Mouse (Mus musculus) ES-CJ7 (cell line): ENCODE measurements at regions not wholly inside any gene's neighbourhood (a gene's known extent, or its start where the extent isn't known, plus 50 kb on each side); places are given as distances from the start of the nearest gene placed in this dataset.

Experiments used
- DNase-seq: peaks from one replicate; pipeline ENCODE4 v3.0.0; 2011; ENCODE audit warnings: low read depth, low spot score

DNA sequence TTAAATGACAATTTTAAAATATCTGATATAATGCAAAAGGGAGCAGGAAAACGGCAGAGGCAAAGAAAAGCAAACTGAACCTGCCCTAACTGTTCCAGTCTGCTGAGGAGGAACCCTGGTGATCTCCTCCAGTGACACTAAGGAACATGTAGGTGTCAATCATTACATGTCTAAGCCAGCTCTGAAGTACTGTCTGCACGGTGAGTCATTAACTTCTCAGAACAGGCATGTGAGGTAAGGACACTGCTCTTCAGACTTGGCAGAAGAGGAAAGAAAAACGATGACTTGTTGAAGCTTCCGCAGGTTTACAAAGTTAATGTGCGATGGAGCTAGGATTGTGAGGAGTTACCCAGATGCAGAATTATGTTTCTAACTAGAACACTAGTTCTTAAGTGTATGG lies 199.1 kb downstream of the Nuf2 start:
- no peak for DNase-seq

DNA sequence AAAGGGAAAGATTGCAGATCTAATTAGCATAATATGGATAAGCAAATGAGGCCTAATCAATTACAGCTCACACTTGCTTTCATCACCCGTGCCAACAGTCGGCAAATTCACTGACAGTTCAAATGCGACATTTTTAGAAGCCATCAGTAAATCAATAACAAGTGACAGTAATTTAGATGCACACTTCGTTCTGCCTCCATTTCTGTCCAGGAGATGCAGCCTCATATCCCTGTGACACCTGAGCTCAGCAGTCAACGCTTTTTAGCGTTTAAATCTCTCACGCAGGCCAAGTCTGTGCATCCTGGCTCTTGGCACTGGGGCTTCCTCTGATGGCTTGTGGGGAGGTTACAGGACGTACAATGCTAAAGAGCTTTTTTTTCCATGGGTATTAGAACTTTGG lies 218.0 kb downstream of the Nuf2 start:
- DNase-seq = no peak

DNA sequence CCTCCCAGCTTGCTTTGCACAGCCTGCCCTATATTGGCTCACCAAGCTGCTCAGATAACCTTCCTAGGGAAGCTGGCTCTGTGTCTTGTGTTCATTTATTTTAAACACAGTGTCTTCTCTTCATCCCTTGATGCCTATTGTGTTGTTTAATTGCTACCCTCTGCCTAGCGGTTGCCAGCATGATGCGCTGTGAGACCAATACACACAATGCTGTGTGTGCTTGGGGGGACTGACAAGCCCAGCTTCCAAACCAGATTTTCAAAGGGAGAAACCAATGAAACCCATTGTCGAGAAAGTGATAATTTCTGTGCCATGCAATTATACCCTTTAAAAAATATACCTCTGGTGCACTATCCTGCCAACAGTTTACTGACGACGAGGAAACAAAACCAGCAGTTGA lies 247.8 kb downstream of the Nuf2 start:
- DNase-seq = no peak

DNA sequence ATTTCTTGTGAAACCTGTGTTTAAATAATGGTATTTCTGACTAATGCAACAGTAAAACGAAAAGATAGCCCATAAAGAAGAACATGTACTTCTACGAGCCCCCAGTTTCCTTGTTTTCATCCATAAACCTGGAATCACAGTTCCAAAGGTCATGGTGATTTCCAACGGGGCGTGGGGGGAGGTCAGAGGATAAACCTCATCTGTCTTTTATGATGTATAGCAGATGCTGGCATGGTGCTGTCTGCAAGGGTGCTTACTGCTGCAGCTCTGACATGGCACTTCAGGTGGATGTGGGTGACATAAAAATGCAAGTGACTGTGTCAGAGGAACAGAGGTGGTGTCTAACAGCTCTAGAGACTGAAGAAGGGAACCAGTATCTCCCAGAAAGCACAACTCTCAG lies 260.5 kb downstream of the Nuf2 start:
- DNase-seq = no peak

DNA sequence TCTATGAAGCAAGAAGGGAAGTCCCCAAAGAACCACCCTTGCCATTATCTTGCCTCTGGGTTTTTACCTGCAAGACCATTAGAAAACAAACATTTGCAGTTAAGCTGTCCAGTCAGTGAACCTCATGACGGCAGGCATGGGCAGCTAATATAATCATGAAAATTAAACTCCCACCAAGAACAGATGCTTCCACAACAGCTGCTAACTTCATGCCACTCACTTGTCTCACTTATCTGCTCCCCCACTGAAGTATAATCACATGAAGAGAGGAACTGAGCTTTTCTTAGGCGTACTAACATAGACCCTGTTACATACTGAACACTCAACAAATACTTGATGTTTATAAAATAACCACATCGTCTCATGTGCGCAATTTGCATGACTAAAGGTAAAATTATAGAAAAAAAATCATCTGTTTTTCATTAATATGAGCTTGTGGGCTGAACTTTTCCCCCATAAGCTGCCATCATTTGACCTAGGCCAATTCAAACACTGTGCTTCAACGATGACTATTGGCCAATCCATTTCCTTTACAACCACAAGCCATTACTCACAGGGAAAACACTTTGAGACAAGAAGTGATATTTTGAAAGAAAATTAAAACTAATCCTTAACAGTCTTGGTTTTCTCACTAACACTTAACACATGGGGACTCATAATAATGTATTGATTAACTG lies 267.1 kb downstream of the Nuf2 start:
- no peak for DNase-seq

DNA sequence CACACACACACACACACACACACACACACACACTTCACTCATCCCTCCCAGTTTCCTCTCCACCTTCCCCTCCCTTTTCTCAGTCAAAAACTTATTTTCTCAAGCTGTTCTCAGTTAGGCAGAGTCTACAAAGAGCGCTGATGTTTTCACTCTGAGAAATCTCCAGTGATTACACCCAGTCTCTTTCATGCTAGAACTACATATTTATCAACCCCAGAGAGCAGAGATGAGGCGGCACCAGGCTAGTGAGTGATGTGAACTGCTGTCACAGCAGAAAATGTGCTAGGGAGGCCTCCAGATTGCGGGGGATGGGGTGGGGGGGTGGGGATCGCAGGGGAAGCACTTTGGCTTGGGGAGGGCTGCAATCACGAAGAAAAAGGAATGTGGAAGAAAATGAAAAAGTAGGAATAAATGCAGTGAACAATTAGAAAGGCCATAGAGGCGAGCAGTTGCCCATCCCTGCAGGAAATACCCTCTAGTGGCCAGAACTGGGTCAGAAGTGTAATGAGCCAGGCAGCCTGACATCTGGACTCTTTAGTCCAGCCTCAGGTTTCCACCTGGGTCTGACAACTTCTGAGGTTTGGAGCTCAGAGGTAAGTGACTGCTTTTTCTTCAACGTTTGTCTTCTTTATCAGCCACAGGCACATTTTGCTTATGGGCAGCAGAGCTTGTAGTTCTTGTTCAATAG lies 276.9 kb downstream of the Nuf2 start:
- DNase-seq = no peak

DNA sequence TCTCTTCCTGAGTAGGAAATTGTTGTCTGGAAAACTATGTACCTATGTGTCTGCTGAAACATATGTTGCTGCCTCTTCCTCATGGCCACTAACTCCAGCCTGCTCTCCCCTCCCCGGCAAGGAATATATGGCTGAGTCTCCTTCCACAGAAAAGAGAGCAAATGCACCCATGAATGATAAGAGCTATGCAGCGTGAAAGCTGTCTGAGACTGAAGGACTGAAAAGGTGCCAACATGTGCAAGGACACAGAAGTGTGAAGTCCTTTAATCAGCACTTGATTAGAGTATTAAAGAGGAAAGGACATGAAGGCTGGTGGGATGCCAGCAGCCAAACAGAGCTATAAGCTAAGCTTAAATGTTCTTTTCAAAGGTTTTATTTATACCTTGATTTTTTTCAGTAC lies 279.1 kb downstream of the Nuf2 start:
- DNase-seq = no peak

DNA sequence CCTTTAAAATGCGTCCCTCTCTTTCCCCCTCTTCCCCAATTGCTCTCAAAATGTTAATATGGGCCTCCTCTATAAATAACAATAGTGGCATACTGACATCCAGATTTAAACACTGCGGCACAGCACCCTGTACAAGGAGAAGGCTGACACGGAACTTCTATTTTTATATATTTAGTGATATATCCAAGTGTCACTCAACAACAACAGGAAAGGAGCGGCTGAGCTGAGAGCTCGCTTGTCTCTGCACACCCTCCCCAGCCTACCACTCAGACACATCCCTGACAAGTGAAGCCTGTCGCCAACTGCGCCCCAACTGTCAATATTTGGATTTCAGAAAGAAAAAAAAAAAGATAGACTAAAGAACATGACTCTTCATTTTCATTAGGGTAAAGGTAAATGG lies 282.2 kb downstream of the Nuf2 start:
- DNase-seq = no peak

DNA sequence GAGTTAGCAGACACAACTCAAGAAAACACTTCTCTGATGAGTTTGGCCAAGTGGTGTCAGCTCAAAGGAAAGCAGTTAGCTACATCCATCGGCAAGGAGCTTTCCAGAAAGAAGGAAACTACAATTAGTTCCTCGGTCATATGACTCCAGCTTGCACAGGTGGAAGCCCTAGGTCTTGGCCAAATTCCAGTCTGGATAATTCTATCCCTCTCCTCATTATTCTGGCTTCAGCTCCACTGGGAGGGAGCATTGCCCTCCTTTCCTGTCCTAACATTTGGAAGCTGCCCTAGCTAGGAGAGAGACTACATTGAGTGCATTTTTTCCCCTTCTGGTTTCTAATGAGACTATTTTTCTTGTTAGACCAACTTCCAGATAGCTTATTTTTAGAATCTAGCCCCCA lies 290.9 kb downstream of the Nuf2 start:
- DNase-seq = no peak

DNA sequence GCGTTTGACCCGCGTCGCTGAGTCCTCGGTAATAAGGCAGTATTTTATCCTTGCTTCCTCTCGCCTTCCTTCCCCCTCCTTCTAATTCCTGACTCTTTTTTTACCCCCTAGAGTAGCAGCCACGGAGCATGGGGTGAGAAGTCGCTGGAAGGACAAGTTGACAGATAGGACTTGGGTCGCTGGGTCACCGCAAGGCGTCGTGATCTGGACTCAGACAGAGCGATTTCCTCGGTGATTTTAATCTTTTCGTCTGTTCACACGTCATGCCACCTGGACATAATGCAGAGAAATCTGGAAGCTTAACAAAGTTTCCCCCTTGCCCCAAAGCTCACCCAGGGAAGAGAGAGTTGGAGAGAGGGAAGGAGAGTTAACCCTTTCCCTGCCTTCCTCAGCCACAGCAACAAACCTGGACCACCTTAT lies 292.6 kb downstream of the Nuf2 start:
- DNase-seq = no peak

DNA sequence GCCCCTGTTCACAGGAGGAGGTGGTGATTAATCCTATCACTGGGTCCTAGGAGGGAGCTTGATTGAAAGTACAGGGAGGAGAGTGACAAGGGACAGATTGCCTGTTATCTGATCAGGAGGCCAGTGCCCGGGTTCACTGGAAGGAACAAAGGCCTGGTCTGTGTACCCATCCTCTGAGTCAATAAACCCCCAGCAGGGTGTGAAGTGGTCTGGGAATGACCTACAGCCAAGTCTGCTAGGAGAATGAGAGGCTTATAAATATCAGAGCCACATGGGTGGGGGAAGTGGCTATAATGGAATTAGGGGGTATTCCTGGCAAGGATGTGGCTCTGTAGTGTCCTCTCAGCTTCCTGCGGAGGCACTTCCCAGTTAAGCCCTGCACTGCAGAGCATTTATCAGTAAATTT lies 296.0 kb downstream of the Nuf2 start:
- peak; percentile 28 for DNase-seq

DNA sequence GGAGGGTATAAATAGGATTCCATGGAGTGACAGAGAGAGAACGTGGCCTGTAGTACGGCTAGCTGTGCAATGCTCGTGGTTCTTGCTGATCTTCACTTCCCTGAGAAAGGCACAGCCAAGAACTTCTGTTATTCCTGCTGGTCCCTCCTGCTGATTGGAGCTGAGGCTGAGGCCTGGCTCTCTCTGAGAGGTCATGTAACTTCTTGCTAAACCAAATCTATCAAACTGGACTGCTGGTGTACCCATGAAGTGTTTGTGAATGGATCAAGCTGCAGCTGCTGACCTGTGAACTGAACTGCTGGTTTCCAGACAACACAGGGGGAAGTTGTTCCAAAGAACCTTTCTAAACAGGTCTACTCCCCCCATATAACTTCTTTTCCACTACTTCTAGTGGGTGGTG lies 297.9 kb downstream of the Nuf2 start:
- no peak for DNase-seq

DNA sequence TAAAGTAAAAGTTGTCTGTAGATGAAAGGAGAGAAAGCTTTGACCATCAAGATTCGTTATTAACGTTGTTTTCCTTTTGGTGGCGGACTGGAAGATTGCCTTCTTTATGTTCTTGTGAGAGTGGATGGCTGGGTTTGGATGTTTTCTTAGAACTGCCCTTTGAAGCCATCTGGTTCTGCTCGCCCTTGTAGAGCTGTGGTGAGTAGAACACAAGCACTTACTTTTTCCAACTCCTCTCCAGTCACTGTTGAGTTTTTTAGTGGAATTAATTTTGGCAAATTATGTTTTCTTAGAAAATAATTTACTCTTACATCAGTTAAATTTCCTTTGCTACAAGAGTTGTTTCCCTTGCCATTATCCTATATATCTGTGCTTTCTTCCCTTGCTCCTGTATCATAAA lies 301.2 kb downstream of the Nuf2 start:
- no peak for DNase-seq

DNA sequence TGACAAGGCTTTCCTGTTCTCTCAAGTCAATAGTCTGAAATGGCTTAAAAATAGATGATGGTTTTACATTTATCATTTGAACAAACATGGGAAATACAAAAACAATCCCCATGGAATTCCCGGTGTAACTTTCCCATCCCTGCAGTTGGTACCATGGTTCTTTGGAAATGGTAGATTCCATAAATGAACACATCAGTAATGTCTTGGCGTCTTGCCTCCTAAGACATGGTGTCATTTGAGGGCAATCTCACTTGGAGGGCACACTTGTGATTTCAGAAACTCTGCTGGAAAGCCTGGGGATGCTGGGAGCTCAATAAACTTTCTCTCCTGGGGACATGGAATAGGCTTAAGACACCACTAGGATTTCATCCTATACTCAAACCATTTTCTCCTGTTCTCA lies 306.8 kb downstream of the Nuf2 start:
- no peak for DNase-seq

DNA sequence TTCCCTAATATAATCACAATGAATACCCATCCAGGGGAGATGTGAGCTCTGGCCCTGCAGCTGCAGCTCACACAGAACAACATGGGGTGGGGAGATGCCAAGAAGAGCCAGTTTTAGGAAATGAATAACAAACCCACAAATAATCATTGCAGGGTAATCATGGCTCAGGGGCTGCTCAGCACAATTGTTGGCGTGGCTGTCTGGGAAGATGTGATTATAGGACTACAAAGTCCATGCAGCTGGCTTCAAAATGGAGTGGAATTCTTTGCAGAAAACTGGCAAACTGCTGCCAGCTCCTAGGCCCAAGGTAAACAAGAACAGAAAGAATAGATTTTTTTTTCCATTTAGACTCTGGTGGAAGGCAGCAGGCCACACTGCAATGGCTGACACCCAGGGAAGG lies 343.6 kb downstream of the Nuf2 start:
- no peak for DNase-seq

DNA sequence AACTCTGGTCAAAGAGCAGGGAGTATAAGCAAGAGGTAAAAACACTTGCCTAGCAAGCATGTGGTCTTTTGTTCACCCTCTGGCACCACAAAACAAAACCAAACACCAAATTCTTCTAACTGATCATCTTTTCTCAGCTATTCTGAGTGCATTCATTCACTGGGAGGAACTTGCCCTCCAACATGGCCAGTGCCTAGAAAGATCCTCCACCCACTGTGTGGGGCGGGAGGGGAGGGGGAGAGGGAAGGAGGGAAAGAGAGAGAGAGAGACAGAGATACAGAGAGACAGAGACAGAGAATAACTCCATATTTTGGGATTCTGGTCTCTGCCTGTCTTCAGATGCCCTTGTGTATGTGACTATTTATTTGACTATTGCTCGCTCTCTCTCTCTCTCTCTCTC lies 360.9 kb downstream of the Nuf2 start:
- DNase-seq = no peak

DNA sequence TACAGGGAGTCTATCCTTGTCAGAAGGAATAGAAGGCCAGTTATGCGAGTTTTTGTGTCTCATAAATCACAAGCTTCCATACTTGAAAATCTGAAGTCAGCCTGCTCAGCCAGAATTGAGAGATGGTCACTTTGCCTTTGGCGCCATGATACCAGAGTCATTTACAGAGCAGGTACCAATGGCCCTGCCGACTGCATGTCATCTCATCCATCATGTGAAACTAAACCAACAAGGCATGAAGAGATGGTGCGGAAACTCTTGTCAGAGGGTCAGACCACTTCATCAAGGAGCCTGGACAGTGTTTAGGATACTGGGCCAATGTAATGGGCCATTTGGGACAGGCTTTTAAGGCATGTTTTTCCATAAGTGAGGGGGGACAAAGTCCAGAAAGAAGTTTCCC lies 363.2 kb downstream of the Nuf2 start:
- no peak for DNase-seq

DNA sequence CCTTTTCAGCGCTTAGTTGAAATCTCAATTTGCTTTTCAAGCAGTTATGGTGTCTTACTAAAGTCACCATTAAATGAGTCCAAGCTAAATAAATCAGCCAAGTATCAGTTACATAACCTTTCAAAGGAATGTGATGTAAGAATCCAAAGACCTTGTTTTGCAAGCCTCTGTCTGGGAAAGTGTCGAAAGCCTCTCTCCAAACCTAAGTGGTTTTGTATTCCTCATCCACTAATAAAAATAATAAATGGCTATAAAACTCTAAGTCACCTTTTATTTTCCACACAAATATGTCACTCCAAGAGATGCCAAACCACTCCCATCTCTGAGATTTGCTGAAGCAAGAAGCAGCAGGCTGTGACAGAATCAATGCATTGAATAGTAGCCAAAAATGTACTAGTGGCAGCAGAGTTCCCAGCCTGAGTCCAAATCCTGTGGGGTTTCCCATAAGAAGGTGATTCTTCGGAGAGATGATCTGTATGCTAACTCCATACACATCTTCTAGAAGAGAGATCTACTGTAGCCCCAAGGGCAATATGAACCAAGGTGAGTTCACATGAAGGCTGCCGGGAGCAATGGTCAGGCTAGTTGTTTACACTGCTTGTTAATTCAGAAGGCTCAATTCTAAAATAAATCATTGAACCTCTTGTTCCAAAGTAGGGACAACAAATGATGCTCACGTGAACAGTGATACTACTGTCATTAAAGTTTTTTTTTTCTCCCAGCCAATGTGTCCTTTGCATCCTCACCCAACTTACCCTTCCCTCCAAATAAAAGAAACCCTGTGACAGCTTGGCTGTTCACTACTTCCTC lies 365.0 kb downstream of the Nuf2 start:
- DNase-seq = no peak

DNA sequence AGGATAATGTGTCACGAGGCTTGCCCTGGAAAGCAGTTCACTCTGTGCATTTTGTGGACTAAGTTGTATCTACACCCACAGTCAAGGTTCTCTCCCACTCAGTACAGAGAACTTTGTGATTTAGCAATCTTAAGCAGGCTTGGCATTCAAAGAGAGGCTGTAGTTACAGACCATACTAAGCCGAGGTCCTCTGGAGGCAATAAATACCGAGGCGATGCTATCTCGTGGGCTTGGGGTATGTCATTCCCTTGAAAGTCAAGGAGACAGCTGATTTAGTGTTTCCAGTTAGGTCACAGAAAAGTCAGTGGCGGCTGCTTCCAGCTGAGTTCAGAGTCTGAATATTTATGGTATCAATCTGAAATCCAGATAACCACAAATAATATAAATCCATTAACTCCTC lies 370.4 kb downstream of the Nuf2 start:
- DNase-seq = no peak

DNA sequence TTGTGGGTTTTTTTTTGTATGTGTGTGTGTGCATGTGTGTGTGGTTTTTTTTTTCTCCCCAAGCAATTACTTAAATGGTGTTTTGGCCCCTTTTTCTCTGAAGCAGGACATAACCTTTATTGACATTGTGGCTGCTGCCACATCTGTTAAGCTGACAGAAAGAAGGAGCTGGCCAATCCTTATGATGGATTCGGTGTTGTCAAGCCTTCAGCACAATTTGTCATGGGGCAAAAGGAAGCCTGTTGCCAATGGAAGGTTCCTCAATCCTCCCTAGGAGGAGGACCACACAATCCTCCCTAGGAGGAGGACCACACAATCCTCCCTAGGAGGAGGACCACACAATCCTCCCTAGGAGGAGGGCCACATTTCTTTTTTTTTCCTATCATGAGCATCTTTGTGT lies 371.0 kb downstream of the Nuf2 start:
- no peak for DNase-seq

DNA sequence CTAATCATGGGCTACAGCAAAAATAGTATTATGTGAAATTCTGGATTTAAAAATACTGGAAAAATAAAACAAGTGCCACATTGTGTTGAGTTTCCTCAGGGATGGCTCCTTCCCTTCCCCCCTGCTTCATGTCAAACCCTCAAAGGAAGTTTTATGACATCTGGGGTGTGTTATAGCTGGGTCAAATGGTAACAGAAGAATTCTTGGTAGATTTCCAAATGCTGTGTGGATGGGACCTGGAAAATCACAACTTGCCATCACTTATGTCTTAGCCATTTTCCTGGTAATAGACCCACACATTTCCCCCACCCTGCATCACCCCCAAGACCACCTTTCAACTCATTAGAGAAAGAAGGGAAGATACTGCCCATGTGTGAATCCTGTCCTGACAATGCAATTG lies 371.5 kb downstream of the Nuf2 start:
- DNase-seq = no peak

DNA sequence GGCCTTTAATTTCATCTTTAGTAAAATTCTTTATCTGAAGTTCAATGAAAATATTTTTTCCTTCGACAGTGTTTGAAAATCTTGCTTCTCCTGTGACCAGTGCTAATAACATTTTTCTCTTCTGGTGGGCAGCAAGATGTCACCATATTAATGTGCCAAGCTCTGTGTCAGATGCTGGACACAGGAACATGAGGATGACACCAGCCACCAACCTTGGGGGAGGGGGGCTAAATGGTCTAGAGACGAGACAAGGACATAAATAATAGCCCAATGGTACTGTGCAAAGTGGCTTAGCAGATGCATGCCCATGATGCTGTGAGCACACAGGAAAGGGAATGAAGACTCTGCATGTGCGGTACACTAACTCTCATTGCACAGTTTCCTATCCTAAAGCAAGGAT lies 373.8 kb downstream of the Nuf2 start:
- DNase-seq = no peak

DNA sequence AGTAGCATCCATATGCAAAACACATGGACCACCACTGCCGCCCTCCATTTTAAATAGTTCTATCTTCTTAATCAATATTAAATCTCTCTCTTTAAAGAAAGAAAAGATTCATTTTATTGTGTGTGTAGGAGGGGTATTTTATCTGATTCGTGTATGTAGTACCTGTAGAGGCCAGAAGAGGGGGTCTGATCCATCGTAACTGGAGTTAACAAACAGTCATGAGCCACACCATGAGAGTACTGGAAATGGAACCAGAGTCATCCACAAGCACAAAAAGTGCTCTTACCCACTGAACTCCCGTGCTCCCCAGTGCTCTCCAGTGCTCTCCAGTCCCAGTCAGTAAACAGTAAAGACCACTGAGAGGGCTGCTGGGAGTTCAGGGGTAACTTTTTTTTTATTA lies 374.4 kb downstream of the Nuf2 start:
- DNase-seq = peak; percentile 52
